Mouse (Mus musculus): ENCODE data around the gene Ifna6. TPM values are rescaled to one million over a fixed set of nuclear protein-coding genes. Genes with fewer than 3 reads are reported as not detected.

Ifna6 gene
- polyA plus RNA-seq, 1 experiment, result not detected

DNA sequence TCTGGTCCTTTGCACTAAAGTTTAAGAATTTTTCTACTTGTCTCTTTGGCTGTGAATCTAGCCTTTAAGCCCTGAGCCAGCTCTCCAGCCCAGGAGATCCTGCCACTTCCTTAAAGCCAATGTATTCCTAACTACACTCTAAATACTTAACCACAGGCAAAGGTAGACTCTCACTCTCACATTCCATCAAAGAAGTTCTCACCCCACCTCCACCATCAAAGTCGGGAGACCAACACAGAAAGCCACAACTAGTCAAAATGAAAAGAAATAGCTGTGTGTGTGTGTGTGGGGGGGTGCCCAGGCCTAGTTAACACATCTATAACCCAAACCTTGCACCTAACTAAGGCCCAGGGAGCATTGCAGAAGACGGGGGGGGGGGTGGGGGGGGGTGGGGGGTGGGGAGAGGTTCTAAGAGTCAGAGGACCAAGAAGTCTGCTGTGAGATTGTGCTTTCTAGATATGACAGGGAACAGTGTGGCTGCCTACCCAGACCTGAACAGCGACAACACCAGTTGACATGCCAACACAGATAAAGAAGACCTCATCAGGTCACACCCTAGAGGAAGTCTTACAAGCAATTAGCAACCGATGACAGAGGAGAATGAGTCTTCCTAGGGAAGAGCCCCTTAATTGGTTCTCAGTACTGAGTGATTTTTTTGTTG, 48.3 kb downstream of the Ifna6 start:
- H3K27ac ChIP-seq (ENCODE audit: insufficient read depth, low read depth, low read length), result no peak overlapping the region
- TF ChIP-seq CTCF (conservative IDR thresholded peaks at IDR 0.05; ENCODE audit: insufficient read depth, insufficient read length, low read depth, low read length) (no peak), POLR2A (IDR thresholded peaks at IDR 0.05; ENCODE audit: low read depth, low read length) (no peak)
- H3K36me3 ChIP-seq (ENCODE audit: control insufficient read depth, insufficient read depth, low read length), result no peaks in the 10 kb centered on the region
- WGBS, result 61% methylated on average over 4 of the region's 4 CpGs
- H3K27me3 ChIP-seq (replicated peaks; ENCODE audit: control insufficient read depth, insufficient read depth, low read length), result no peaks in the 10 kb centered on the region
- no peak overlapping the region for H3K4me3 ChIP-seq (ENCODE audit: insufficient read depth, low read depth, low read length)
- no peak for DNase-seq
- H3K4me1 ChIP-seq (ENCODE audit: control insufficient read depth, insufficient read depth, low read length), result no peaks in the 10 kb centered on the region; the same call in 1 of the 2 replicates

- Histone ChIP-seq H3K4me1 (ENCODE audit: control insufficient read depth, insufficient read depth, low read length) (no peaks in the 10 kb centered on the region; the same call in 1 of the 2 replicates), H3K27ac (ENCODE audit: insufficient read depth, low read depth, low read length) (no peak overlapping the region), H3K36me3 (ENCODE audit: control insufficient read depth, insufficient read depth, low read length) (no peaks in the 10 kb centered on the region), H3K4me3 (ENCODE audit: insufficient read depth, low read depth, low read length) (no peak overlapping the region), H3K27me3 (replicated peaks; ENCODE audit: control insufficient read depth, insufficient read depth, low read length) (no peaks in the 10 kb centered on the region)
- 88% methylated on average over 4 of the region's 4 CpGs for WGBS
- TF ChIP-seq CTCF (conservative IDR thresholded peaks at IDR 0.05; ENCODE audit: insufficient read depth, insufficient read length, low read depth, low read length) (no peak), POLR2A (IDR thresholded peaks at IDR 0.05; ENCODE audit: low read depth, low read length) (no peak)
- no peak for DNase-seq
These were observed 49.3 kb downstream of the Ifna6 start for GRCm38 (mm10) chr4:88876520-88876919.

Other genes with a start within 250 kb of the Ifna6 start
- gene Ifna9, start 235.0 kb upstream of the Ifna6 start, polyA plus RNA-seq (2012; rRNA removed), result not detected in 2 replicates
- gene Ifna12, start 224.0 kb upstream of the Ifna6 start, polyA plus RNA-seq (2012; rRNA removed), result not detected in 2 replicates
- not detected in 2 replicates for gene C87499, start 193.0 kb upstream of the Ifna6 start, polyA plus RNA-seq (2012; rRNA removed)
- gene Ifna13, start 183.0 kb upstream of the Ifna6 start, polyA plus RNA-seq (2012; rRNA removed), result not detected in 2 replicates
- gene Ifna16, start 150.5 kb upstream of the Ifna6 start, polyA plus RNA-seq (2012; rRNA removed), result not detected in 2 replicates
- not detected in 2 replicates for gene Ifna2, start 143.5 kb upstream of the Ifna6 start, polyA plus RNA-seq (2012; rRNA removed)
- not detected in 2 replicates for gene Ifnab, start 136.1 kb upstream of the Ifna6 start, polyA plus RNA-seq (2012; rRNA removed)
- 0.26 and 0.34 TPM in 2 replicates for gene Gm26566, start 105.6 kb upstream of the Ifna6 start, polyA plus RNA-seq (2012; rRNA removed)
- 18.1 and 19.2 TPM in 2 replicates for gene Klhl9, start 105.0 kb upstream of the Ifna6 start, polyA plus RNA-seq (2012; rRNA removed)
- gene Gm13271, start 72.5 kb upstream of the Ifna6 start, polyA plus RNA-seq (2012; rRNA removed), result not detected in 2 replicates
- 0.10 TPM in 1 of 2 replicates, not detected in the other for gene Gm13283, start 67.3 kb upstream of the Ifna6 start, polyA plus RNA-seq (2012; rRNA removed)
- not detected in 2 replicates for gene Gm13290, start 53.6 kb upstream of the Ifna6 start, polyA plus RNA-seq (2012; rRNA removed)
- gene Gm13289, start 50.5 kb upstream of the Ifna6 start, polyA plus RNA-seq (2012; rRNA removed), result not detected in 2 replicates
- gene Gm13272, start 47.6 kb upstream of the Ifna6 start, polyA plus RNA-seq (2012; rRNA removed), result not detected in 2 replicates
- gene Ifnz, start 45.3 kb upstream of the Ifna6 start, polyA plus RNA-seq (2012; rRNA removed), result 0.08 TPM in 1 of 2 replicates, not detected in the other
- gene Gm13276, start 41.7 kb upstream of the Ifna6 start, polyA plus RNA-seq (2012; rRNA removed), result not detected in 2 replicates
- gene Gm13277, start 38.8 kb upstream of the Ifna6 start, polyA plus RNA-seq (2012; rRNA removed), result not detected in 2 replicates
- not detected in 2 replicates for gene Gm13278, start 35.9 kb upstream of the Ifna6 start, polyA plus RNA-seq (2012; rRNA removed)
- not detected in 2 replicates for gene Gm13275, start 32.9 kb upstream of the Ifna6 start, polyA plus RNA-seq (2012; rRNA removed)
- not detected in 2 replicates for gene Gm13279, start 30.0 kb upstream of the Ifna6 start, polyA plus RNA-seq (2012; rRNA removed)
- gene Gm13285, start 27.8 kb upstream of the Ifna6 start, polyA plus RNA-seq (2012; rRNA removed), result not detected in 2 replicates
- gene Gm13287, start 24.2 kb upstream of the Ifna6 start, polyA plus RNA-seq (2012; rRNA removed), result not detected in 2 replicates
- not detected in 2 replicates for gene Gm13288, start 21.9 kb upstream of the Ifna6 start, polyA plus RNA-seq (2012; rRNA removed)
- not detected in 2 replicates for gene Ifna7, start 11.2 kb upstream of the Ifna6 start, polyA plus RNA-seq (2012; rRNA removed)
- gene Ifna11, start 7.5 kb upstream of the Ifna6 start, polyA plus RNA-seq (2012; rRNA removed), result not detected in 2 replicates
- gene Ifna5, start 8.1 kb downstream of the Ifna6 start, polyA plus RNA-seq (2012; rRNA removed), result not detected in 2 replicates
- gene Ifna4, start 14.4 kb downstream of the Ifna6 start, polyA plus RNA-seq (2012; rRNA removed), result not detected in 2 replicates
- not detected in 2 replicates for gene Ifna1, start 22.7 kb downstream of the Ifna6 start, polyA plus RNA-seq (2012; rRNA removed)
- not detected in 2 replicates for gene Ifne, start 52.8 kb downstream of the Ifna6 start, polyA plus RNA-seq (2012; rRNA removed)